Mouse (Mus musculus) heart, embryonic 13.5 days (tissue): ENCODE measurements around the gene Ppp1r15b. TPM values are rescaled to one million over a fixed set of nuclear protein-coding genes. Genes with fewer than 3 reads are reported as not detected.

Source experiments
- ATAC-seq: fragments of 200-750 bp; cut with Nextera tagmentation; 2 replicates; pipeline ENCODE4 v1.8.0; 2017; ENCODE audit warnings: moderate TSS enrichment; ENCODE audit not compliant: insufficient number of reproducible peaks, low FRiP score, low TSS enrichment; ENCODE audit errors: extremely low read depth
- H3K27ac ChIP-seq: fragments of 300-500 bp; sonication (generic); replicated peaks from 2 replicates; pipeline ENCODE4 v1.5.1; 2015; ENCODE audit warnings: moderate library complexity, mild to moderate bottlenecking, inconsistent platforms
- H3K27me3 ChIP-seq: fragments of 300-500 bp; sonication (generic); replicated peaks from 2 replicates; pipeline ENCODE4 v1.6.1; 2015; ENCODE audit warnings: mild to moderate bottlenecking, inconsistent platforms
- H3K36me3 ChIP-seq: fragments of 300-500 bp; sonication (generic); 2 replicates; pipeline ENCODE4 v1.6.1; 2015; ENCODE audit warnings: mild to moderate bottlenecking, inconsistent platforms
- H3K4me1 ChIP-seq: fragments of 300-500 bp; sonication (generic); 2 replicates; pipeline ENCODE4 v1.6.1; 2015; ENCODE audit warnings: inconsistent platforms
- H3K4me2 ChIP-seq: fragments of 300-500 bp; sonication (generic); 2 replicates; pipeline ENCODE4 v1.6.1; 2015; ENCODE audit warnings: inconsistent platforms, mild to moderate bottlenecking, moderate library complexity
- H3K4me3 ChIP-seq: fragments of 300-500 bp; sonication (generic); 2 replicates; pipeline ENCODE4 v1.5.1; 2015; ENCODE audit warnings: moderate library complexity, mild to moderate bottlenecking, inconsistent platforms
- H3K9ac ChIP-seq: fragments of 300-500 bp; sonication (generic); 2 replicates; pipeline ENCODE4 v1.6.1; 2015; ENCODE audit warnings: inconsistent platforms, mild to moderate bottlenecking, moderate library complexity
- H3K9me3 ChIP-seq: fragments of 300-500 bp; sonication (generic); 2 replicates; pipeline ENCODE4 v1.6.1; 2016; ENCODE audit warnings: inconsistent platforms
- WGBS: fragments of 180-500 bp; shearing (Covaris S2); methylation state at CpG from one replicate; pipeline ENCODE4 v1.1.7; 2015; ENCODE audit warnings: mixed read lengths; 5-methylcytosine and 5-hydroxymethylcytosine counted together
- polyA plus RNA-seq: library from polyadenylated mRNA; unstranded; fragments of >200 nt; fragmentation: Nextera tagmentation; extraction: Ambion mirVana; gene quantifications from 2 replicates; pipeline ENCODE4 v1.2.1, GENCODE M21; 2015

Gene Ppp1r15b
- polyA plus RNA-seq, 1 experiment from 2014 or later: 24.8 TPM

- Histone ChIP-seq H3K4me3 (no peak overlapping the region), H3K9ac (no peak overlapping the region), H3K4me2 (no peak overlapping the region), H3K27me3 (no peaks in the 10 kb centered on the region), H3K27ac (no peak overlapping the region), H3K36me3 (no peaks in the 10 kb centered on the region), H3K9me3 (no peaks in the 10 kb centered on the region), H3K4me1 (peaks cover 12% of the 10 kb centered on the region)
- 69% methylated on average over 6 of the region's 6 CpGs for WGBS
- no peak for ATAC-seq
Observed at GRCm38 (mm10) chr1:133124137-133124536, 6.8 kb upstream of the Ppp1r15b start.

DNA sequence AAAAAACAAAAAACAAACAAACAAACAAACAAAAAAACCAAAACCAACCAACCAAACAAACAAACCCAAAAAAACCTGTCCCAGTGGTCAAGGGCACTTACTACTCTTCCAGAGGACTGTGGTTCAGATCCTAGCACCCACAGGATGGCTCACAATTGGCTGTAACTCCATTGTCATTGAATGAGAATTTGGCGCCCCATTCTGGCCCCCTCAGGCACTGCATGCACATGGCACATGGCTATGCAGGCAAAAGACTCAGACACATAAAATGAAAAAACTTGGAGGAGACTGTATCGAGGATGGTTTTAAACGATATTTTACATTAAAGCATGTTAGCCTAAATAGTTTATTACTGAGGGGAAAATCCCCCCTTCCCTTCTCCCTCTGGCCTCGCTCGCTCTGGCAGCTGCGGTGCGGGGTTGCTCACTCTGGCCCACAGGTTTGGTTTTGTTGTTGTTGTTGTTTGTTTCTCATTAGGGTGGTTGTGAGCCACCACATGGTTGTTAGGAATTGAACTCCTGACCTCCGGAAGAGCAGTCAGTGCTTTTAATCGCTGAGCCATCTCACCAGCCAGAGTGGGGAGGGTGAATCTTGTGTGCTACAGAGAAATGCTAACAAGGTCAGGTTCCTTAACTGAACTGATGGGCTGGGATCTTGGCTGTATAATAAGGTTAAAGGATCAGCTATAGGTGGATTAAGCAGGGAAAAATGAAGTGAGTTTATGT lies 5.1 kb upstream of the Ppp1r15b start:
- no peaks in the 10 kb centered on the region for H3K9me3 ChIP-seq
- no peak overlapping the region for H3K4me2 ChIP-seq
- H3K4me3 ChIP-seq: no peak overlapping the region
- no peaks in the 10 kb centered on the region for H3K36me3 ChIP-seq
- WGBS: 82% methylated on average over 9 of the region's 9 CpGs
- no peaks in the 10 kb centered on the region for H3K27me3 ChIP-seq
- no peak for ATAC-seq
- no peak overlapping the region for H3K27ac ChIP-seq
- H3K9ac ChIP-seq: no peak overlapping the region
- peaks cover 19% of the 10 kb centered on the region for H3K4me1 ChIP-seq

DNA sequence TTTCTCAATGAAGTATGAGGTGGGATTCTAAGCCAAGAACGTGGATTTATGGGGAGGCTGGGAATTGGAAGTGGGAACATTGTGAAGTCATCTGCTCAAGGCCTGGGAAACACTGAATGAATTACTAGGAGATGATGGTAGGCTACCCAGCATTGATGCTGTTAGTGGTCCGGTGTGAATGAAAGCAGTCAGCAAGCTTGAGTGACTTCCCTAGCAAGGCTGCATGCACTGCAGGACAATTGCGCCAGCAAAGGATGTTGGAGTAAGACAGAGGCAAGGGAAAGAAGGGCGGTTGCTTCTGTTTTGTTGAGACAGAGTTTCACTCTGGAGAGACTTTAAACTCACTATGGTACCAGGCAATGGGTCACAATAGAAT lies 4.6 kb upstream of the Ppp1r15b start:
- no peak for ATAC-seq
- H3K4me1 ChIP-seq: peaks cover 14% of the 10 kb centered on the region
- no peak overlapping the region for H3K9ac ChIP-seq
- no peaks in the 10 kb centered on the region for H3K36me3 ChIP-seq
- no peaks in the 10 kb centered on the region for H3K27me3 ChIP-seq
- H3K4me3 ChIP-seq: no peak overlapping the region
- no peak overlapping the region for H3K4me2 ChIP-seq
- WGBS: 77% methylated on average over 4 of the region's 4 CpGs
- H3K27ac ChIP-seq: no peak overlapping the region
- H3K9me3 ChIP-seq: no peaks in the 10 kb centered on the region

DNA sequence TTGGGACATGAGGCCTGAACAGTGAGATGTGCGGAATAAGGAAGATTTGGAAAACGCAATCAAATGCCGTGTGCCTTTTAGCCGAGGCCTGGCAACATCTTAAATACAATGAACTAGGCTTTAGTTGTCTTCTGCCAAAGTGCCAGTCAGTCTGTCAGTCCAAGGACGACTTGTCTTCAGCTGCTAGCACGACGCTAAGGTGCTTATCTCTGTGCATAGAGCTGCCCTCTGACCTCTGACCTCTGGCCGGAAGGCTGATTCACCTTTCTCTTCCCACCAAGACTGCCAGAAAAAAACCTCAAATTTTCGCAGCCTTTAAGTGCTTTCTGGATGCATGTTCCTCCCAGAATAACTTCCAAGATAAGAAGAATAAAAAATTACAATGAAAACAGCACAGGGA lies 3.6 kb upstream of the Ppp1r15b start:
- Histone ChIP-seq H3K36me3 (no peaks in the 10 kb centered on the region), H3K27ac (no peak overlapping the region), H3K4me2 (no peak overlapping the region), H3K4me3 (no peak overlapping the region), H3K27me3 (no peaks in the 10 kb centered on the region), H3K9ac (no peak overlapping the region), H3K4me1 (peaks cover 13% of the 10 kb centered on the region), H3K9me3 (no peaks in the 10 kb centered on the region)
- 50% methylated on average over 9 of the region's 9 CpGs for WGBS
- no peak for ATAC-seq

GRCm38 (mm10) chr1:133129471-133130221 lies 1.3 kb upstream of the Ppp1r15b start:
- Histone ChIP-seq H3K27me3 (no peaks in the 10 kb centered on the region), H3K9me3 (no peaks in the 10 kb centered on the region), H3K36me3 (peaks cover 15% of the 10 kb centered on the region), H3K4me2 (peak overlapping the region; percentile 95), H3K9ac (peak overlapping the region; percentile 77), H3K4me3 (peak overlapping the region; percentile 31), H3K27ac (peak overlapping the region; percentile 97), H3K4me1 (peaks cover 31% of the 10 kb centered on the region)
- WGBS: 35% methylated on average over 16 of the region's 16 CpGs
- ATAC-seq: no peak

DNA sequence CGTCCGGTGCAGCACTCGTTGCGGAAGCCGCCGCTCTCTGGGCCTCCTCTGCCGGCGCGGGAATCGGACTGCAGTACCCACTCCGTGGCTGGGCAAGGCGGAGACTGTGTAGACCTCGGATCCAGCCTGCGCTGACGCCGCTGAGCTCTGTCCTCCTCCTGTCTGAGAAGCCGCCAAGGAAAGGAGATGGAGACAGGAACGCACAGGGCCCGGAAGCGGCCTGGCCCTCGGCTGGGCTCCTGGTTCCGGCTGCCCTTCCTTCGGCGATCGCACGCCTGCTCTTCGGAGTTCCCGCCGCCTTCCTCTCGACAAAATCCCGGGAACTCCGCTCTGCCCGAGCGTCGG lies 590 bp downstream of the Ppp1r15b start:
- Histone ChIP-seq H3K4me1 (peaks cover 47% of the 10 kb centered on the region), H3K9me3 (no peaks in the 10 kb centered on the region), H3K27me3 (no peaks in the 10 kb centered on the region), H3K4me2 (peak overlapping the region; percentile 95), H3K4me3 (peak overlapping the region; percentile 96), H3K36me3 (peaks cover 24% of the 10 kb centered on the region), H3K27ac (peak overlapping the region; percentile 97), H3K9ac (peak overlapping the region; percentile 97)
- ATAC-seq: no peak; the same call in 1 of the 2 replicates
- under 1% methylated on average over 35 of the region's 35 CpGs for WGBS

DNA sequence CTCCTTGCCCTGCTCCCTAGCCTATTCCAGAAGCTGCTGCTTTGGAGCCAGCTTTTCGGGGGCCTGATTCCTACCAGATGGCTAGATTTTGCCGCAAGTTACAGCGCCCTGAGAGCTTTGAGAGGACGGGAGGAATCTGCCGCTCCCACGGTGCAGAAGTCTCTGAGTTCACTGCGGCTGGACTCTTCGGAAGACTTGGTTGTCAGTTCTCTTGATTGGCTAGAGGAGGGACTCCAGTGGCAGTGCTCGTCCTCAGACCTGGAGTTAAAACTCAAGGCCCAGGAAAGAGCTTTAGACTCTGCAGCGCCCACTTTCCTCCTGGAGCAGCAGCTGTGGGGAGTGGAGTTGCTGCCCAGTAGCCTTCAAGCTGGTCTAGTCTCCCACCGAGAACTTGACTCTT lies 993 bp downstream of the Ppp1r15b start:
- Histone ChIP-seq H3K4me3 (peak overlapping the region; percentile 96), H3K36me3 (peaks cover 29% of the 10 kb centered on the region), H3K9me3 (no peaks in the 10 kb centered on the region), H3K4me1 (peaks cover 47% of the 10 kb centered on the region), H3K27me3 (no peaks in the 10 kb centered on the region), H3K9ac (peak overlapping the region; percentile 97), H3K27ac (peak overlapping the region; percentile 97), H3K4me2 (peak overlapping the region; percentile 95)
- no peak for ATAC-seq
- under 1% methylated on average over 11 of the region's 11 CpGs for WGBS

GRCm38 (mm10) chr1:133132388-133133326 lies 1.7 kb downstream of the Ppp1r15b start:
- no peak for ATAC-seq
- H3K27me3 ChIP-seq: no peaks in the 10 kb centered on the region
- peak overlapping the region; percentile 97 for H3K27ac ChIP-seq
- 4% methylated on average over 26 of the region's 26 CpGs for WGBS
- peaks cover 36% of the 10 kb centered on the region for H3K36me3 ChIP-seq
- peak overlapping the region; percentile 95 for H3K4me2 ChIP-seq
- H3K9ac ChIP-seq: peak overlapping the region; percentile 97
- peak overlapping the region; percentile 96 for H3K4me3 ChIP-seq
- no peaks in the 10 kb centered on the region for H3K9me3 ChIP-seq
- peaks cover 47% of the 10 kb centered on the region for H3K4me1 ChIP-seq

- 8% methylated on average over 2 of the region's 2 CpGs for WGBS
- no peak for ATAC-seq
- Histone ChIP-seq H3K27ac (peak overlapping the region; percentile 97; the same call in 1 of the 2 replicates), H3K27me3 (no peaks in the 10 kb centered on the region), H3K9me3 (no peaks in the 10 kb centered on the region), H3K4me1 (peaks cover 47% of the 10 kb centered on the region), H3K9ac (peak overlapping the region; percentile 97), H3K4me2 (peak overlapping the region; percentile 95), H3K36me3 (peaks cover 43% of the 10 kb centered on the region), H3K4me3 (peak overlapping the region; percentile 96)
Observed at GRCm38 (mm10) chr1:133133425-133133824, 2.5 kb downstream of the Ppp1r15b start.

DNA sequence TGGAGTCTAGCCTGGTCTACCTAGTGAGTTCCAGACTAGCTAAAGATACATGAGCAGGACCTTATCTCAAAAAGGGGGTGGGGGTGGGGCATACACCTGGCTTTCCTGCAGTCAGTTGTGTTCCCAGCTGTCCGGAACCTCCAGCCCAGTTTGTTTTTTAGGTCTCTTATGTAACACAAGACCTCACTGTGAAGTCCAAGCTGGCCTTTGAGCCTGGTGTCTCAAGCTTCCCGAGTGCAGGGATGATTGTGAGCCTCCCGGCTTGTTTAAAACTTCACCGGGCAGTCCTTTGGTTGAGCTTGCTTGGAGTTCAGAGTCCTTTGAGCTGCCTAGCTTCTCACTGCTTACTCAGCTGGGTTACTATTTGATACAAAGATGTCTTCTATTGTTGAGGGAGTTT lies 3.1 kb downstream of the Ppp1r15b start:
- no peaks in the 10 kb centered on the region for H3K9me3 ChIP-seq
- peak overlapping the region; percentile 63 for H3K27ac ChIP-seq
- H3K36me3 ChIP-seq: peaks cover 50% of the 10 kb centered on the region
- H3K4me3 ChIP-seq: peak overlapping the region; percentile 96
- 13% methylated on average over 4 of the region's 4 CpGs for WGBS
- H3K4me1 ChIP-seq: peaks cover 47% of the 10 kb centered on the region
- peak overlapping the region; percentile 97 for H3K9ac ChIP-seq
- ATAC-seq: no peak
- no peaks in the 10 kb centered on the region for H3K27me3 ChIP-seq
- H3K4me2 ChIP-seq: peak overlapping the region; percentile 95

- Histone ChIP-seq H3K9me3 (no peaks in the 10 kb centered on the region), H3K36me3 (peaks cover 57% of the 10 kb centered on the region), H3K4me3 (peak overlapping the region; percentile 96), H3K27ac (no peak overlapping the region), H3K27me3 (no peaks in the 10 kb centered on the region), H3K4me1 (peaks cover 42% of the 10 kb centered on the region), H3K9ac (peak overlapping the region; percentile 97), H3K4me2 (peak overlapping the region; percentile 95)
- WGBS: 12% methylated on average over 4 of the region's 4 CpGs
- no peak for ATAC-seq
Observed at GRCm38 (mm10) chr1:133134881-133135280, 3.9 kb downstream of the Ppp1r15b start.
